Mouse (Mus musculus): ENCODE measurements around the gene Kmt2e. TPM values are rescaled to one million over a fixed set of nuclear protein-coding genes. Genes with fewer than 3 reads are reported as not detected.

Gene Kmt2e
- 236 TPM for polyA plus RNA-seq (2017; shearing (Covaris generic))

GRCm38 (mm10) chr5:23433720-23434597, at the start of gene Kmt2e:
Kmt2e (plus strand) TSS chr5:23434441.

